Mouse (Mus musculus) gonadal fat pad, adult 2 months (tissue): ENCODE data around the gene Gm11756. TPM values are rescaled to one million over a fixed set of nuclear protein-coding genes. Genes with fewer than 3 reads are reported as not detected.
"Not testable (repeated sequence)": the region's sequence is repeated elsewhere in the genome, so short reads cannot be mapped to it uniquely, and the experiment has no call there.

Experiments
- DNase-seq: peaks from one replicate; pipeline ENCODE4 v3.0.0-alpha.2; 2012; ENCODE audit warnings: low read depth
- polyA plus RNA-seq: library from polyadenylated mRNA; depleted of rRNA; stranded (reverse); fragments of >200 nt; gene quantifications from 2 replicates; pipeline ENCODE4 v1.2.3, GENCODE M21; 2012; rRNA removed

Gene Gm11756
- not detected in 2 replicates for polyA plus RNA-seq

DNA sequence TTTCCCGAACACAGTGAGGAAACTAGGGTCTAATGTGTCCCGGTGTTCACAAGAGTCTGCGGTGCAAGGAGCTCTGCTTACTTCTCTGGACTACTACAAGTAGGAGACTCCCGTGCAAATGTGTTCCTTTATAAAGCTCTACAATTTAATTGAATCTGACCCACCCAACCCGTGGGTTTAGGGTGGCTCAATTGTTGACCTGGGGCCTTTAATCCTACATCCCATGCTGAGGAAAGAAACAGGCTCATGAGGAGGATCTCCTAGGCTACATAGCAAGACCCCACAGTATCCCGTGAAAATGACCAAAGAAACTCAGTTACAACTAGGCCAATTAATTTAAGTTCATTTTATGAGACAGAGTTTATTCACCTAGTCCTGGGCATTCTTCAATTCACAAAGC, at the start of gene Gm11756:
Gene Gm11756 (minus strand): TSS at position 101 of the 400 bp plus-strand sequence.
- DNase-seq = not testable (repeated sequence)

DNA sequence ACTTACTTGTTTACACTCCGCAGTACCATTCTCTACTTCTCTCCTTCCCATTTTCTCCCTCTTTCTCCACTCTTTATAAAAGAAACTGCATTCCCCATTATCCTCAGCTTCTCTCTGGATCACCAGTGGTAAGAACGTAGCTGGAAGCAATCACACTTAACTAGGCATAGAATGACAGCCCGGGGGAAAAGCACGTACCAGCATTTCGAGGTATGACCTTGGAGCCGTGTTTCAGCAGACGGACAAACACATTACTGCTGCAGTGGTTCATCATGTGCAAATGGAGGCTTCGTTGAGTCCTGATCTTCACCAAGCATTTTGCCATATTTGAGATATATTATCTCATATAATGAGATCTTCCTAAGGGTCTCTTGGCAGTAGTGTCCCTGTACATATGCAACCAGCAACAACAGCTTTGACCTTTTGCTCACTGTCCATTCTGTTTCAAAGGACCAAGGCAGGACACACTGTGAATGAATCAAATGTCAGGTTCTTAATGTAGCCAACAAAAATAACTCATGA, 29.9 kb upstream of the Gm11756 start, which contains the start of gene 2310002L09Rik:
Gene 2310002L09Rik (minus strand): TSS at position 472 of the 522 bp plus-strand sequence.
- DNase-seq = no peak

DNA sequence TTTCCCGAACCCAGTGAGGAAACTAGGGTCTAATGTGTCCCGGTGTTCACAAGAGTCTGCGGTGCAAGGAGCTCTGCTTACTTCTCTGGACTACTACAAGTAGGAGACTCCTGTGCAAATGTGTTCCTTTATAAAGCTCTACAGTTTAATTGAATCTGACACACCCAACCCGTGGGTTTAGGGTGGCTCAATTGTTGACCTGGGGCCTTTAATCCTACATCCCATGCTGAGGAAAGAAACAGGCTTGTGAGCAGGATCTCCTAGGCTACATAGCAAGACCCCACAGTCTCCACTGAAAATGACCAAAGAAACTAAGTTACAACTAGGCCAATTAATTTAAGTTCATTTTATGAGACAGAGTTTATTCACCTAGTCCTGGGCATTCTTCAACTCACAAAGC, 14.7 kb downstream of the Gm11756 start, which contains the start of gene Gm13871:
Gene Gm13871 (minus strand): TSS at position 101 of the 400 bp plus-strand sequence.
- not testable (repeated sequence) for DNase-seq

DNA sequence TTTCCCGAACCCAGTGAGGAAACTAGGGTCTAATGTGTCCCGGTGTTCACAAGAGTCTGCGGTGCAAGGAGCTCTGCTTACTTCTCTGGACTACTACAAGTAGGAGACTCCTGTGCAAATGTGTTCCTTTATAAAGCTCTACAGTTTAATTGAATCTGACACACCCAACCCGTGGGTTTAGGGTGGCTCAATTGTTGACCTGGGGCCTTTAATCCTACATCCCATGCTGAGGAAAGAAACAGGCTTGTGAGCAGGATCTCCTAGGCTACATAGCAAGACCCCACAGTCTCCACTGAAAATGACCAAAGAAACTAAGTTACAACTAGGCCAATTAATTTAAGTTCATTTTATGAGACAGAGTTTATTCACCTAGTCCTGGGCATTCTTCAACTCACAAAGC, 29.5 kb downstream of the Gm11756 start, which contains the start of gene Gm11757:
Gene Gm11757 (minus strand): TSS at position 101 of the 400 bp plus-strand sequence.
- not testable (repeated sequence) for DNase-seq

DNA sequence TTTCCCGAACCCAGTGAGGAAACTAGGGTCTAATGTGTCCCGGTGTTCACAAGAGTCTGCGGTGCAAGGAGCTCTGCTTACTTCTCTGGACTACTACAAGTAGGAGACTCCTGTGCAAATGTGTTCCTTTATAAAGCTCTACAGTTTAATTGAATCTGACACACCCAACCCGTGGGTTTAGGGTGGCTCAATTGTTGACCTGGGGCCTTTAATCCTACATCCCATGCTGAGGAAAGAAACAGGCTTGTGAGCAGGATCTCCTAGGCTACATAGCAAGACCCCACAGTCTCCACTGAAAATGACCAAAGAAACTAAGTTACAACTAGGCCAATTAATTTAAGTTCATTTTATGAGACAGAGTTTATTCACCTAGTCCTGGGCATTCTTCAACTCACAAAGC, 44.4 kb downstream of the Gm11756 start, which contains the start of gene Gm11758:
Gene Gm11758 (minus strand): TSS at position 101 of the 400 bp plus-strand sequence.
- DNase-seq = not testable (repeated sequence)

Other genes with a start within 250 kb of the Gm11756 start
- gene Gm428, start 237.2 kb downstream of the Gm11756 start, polyA plus RNA-seq = not detected in 2 replicates
- 7.5 and 9.6 TPM in 2 replicates for gene Rasef, start 129.8 kb downstream of the Gm11756 start, polyA plus RNA-seq
- not detected in 2 replicates for gene Gm11758, start 44.5 kb downstream of the Gm11756 start, polyA plus RNA-seq
- gene Gm11757, start 29.6 kb downstream of the Gm11756 start, polyA plus RNA-seq = not detected in 2 replicates
- not detected in 2 replicates for gene Gm13871, start 14.8 kb downstream of the Gm11756 start, polyA plus RNA-seq
- not detected in 2 replicates for gene 2310002L09Rik, start 30.1 kb upstream of the Gm11756 start, polyA plus RNA-seq
- gene Frmd3, start 92.7 kb upstream of the Gm11756 start, polyA plus RNA-seq = 0.08 TPM in 1 of 2 replicates, not detected in the other